Mouse (Mus musculus) CH12.LX (cell line): Measurements from ENCODE around the gene Bach2.

ENCODE experiments used
- CTCF ChIP-seq, 2 experiments: IDR thresholded peaks in 1 of 2; conservative IDR thresholded peaks in 1 of 2; 2 replicates each; pipeline ENCODE4 v1.5.1; 2011 to 2012; ENCODE audit warnings: low read depth in 2 of 2, low read length in 2 of 2, improper control_type of control experiment in 1 of 2, inconsistent platforms in 1 of 2, mild to moderate bottlenecking in 1 of 2, moderate library complexity in 1 of 2
- E2F4 ChIP-seq: IDR thresholded peaks from 2 replicates; pipeline ENCODE4 v1.6.1; 2011; ENCODE audit warnings: low read depth, low read length, improper control_type of control experiment; ENCODE audit not compliant: insufficient replicate concordance
- EP300 ChIP-seq: IDR thresholded peaks from 2 replicates; pipeline ENCODE4 v1.6.1; 2011; ENCODE audit warnings: low read length, improper control_type of control experiment
- JUN ChIP-seq: IDR thresholded peaks from 2 replicates; pipeline ENCODE4 v1.6.1; 2011; ENCODE audit warnings: low read depth, mild to moderate bottlenecking, low read length, improper control_type of control experiment, moderate library complexity; ENCODE audit not compliant: insufficient read depth
- MAX ChIP-seq: IDR thresholded peaks from 2 replicates; pipeline ENCODE4 v1.6.1; 2011; ENCODE audit warnings: low read length, improper control_type of control experiment
- MAZ ChIP-seq: IDR thresholded peaks from 2 replicates; pipeline ENCODE4 v1.6.1; 2012; ENCODE audit warnings: low read depth, mild to moderate bottlenecking, inconsistent platforms, low read length, improper control_type of control experiment, moderate library complexity
- MXI1 ChIP-seq: IDR thresholded peaks from 2 replicates; pipeline ENCODE4 v1.6.1; 2011; ENCODE audit warnings: mild to moderate bottlenecking, low read depth, low read length, improper control_type of control experiment
- NELFE ChIP-seq: IDR thresholded peaks from 2 replicates; pipeline ENCODE4 v1.6.1; 2011; ENCODE audit warnings: low read depth, low read length, improper control_type of control experiment
- POLR2A ChIP-seq: IDR thresholded peaks from 2 replicates; pipeline ENCODE4 v1.6.1; 2011; ENCODE audit warnings: low read depth, mild to moderate bottlenecking, improper control_type of control experiment, low read length
- POLR2AphosphoS2 ChIP-seq: IDR thresholded peaks from 2 replicates; pipeline ENCODE4 v1.6.1; 2011; ENCODE audit warnings: low read depth, low read length, improper control_type of control experiment
- RAD21 ChIP-seq: IDR thresholded peaks from 2 replicates; pipeline ENCODE4 v1.6.1; 2011; ENCODE audit warnings: low read depth, mild to moderate bottlenecking, low read length, improper control_type of control experiment, moderate library complexity
- USF1 ChIP-seq: IDR thresholded peaks from 2 replicates; pipeline ENCODE4 v1.6.1; 2014; ENCODE audit warnings: low read depth, mild to moderate bottlenecking, inconsistent platforms, low read length, improper control_type of control experiment
- ZNF384 ChIP-seq: IDR thresholded peaks from 2 replicates; pipeline ENCODE4 v1.6.1; 2012; ENCODE audit warnings: low read depth, low read length, improper control_type of control experiment, inconsistent platforms

GRCm38 (mm10) chr4:32545548-32545947 is 306.9 kb downstream of the Bach2 start:
- TF ChIP-seq MAX, result no peak
- no peak for TF ChIP-seq ZNF384
- no peak for TF ChIP-seq POLR2AphosphoS2
- no peak for TF ChIP-seq E2F4
- no peak for TF ChIP-seq CTCF (conservative IDR thresholded peaks at IDR 0.05 in 1 of 2, IDR thresholded peaks at IDR 0.05 in 1 of 2; ENCODE audit: low read depth in 2 of 2, low read length in 2 of 2)
- TF ChIP-seq NELFE, result no peak
- TF ChIP-seq POLR2A, result no peak
- TF ChIP-seq MAZ, result no peak
- TF ChIP-seq EP300, result no peak
- no peak for TF ChIP-seq RAD21
- TF ChIP-seq USF1, result no peak
- TF ChIP-seq MXI1, result no peak
- no peak for TF ChIP-seq JUN
